Mouse (Mus musculus) intestine, postnatal 0 days (tissue): ENCODE data around the gene Fam196b. TPM values are rescaled to one million over a fixed set of nuclear protein-coding genes. Genes with fewer than 3 reads are reported as not detected.

ENCODE experiments used
- ATAC-seq: fragments of 200-750 bp; cut with Nextera tagmentation; 2 replicates; pipeline ENCODE4 v1.8.0; 2017; ENCODE audit warnings: mild to moderate bottlenecking, moderate TSS enrichment, moderate library complexity
- H3K27ac ChIP-seq: fragments of 300-500 bp; sonication (generic); 2 replicates; pipeline ENCODE4 v1.5.1; 2014; ENCODE audit warnings: mild to moderate bottlenecking, low read depth, low read length, moderate library complexity
- H3K27me3 ChIP-seq: fragments of 300-500 bp; sonication (generic); replicated peaks from 2 replicates; pipeline ENCODE4 v1.6.1; 2014; ENCODE audit warnings: low read length, mixed read lengths; ENCODE audit not compliant: control insufficient read depth, insufficient read depth
- H3K36me3 ChIP-seq: fragments of 300-500 bp; sonication (generic); 2 replicates; pipeline ENCODE4 v1.6.1; 2014; ENCODE audit warnings: mild to moderate bottlenecking, moderate library complexity; ENCODE audit not compliant: control insufficient read depth, insufficient read depth
- H3K4me1 ChIP-seq: fragments of 300-500 bp; sonication (generic); replicated peaks from 2 replicates; pipeline ENCODE4 v1.6.1; 2014; ENCODE audit warnings: antibody characterized with exemption, low read length, mixed read lengths; ENCODE audit not compliant: control insufficient read depth, insufficient read depth
- H3K4me2 ChIP-seq: fragments of 300-500 bp; sonication (generic); replicated peaks from 2 replicates; pipeline ENCODE4 v1.6.1; 2014; ENCODE audit warnings: low read depth, mild to moderate bottlenecking, moderate library complexity
- H3K4me3 ChIP-seq: fragments of 300-500 bp; sonication (generic); 2 replicates; pipeline ENCODE4 v1.5.1; 2014; ENCODE audit warnings: low read depth, low read length
- H3K9ac ChIP-seq: fragments of 300-500 bp; sonication (generic); 2 replicates; pipeline ENCODE4 v1.6.1; 2014; ENCODE audit warnings: mild to moderate bottlenecking, low read depth, low read length
- H3K9me3 ChIP-seq: fragments of 300-500 bp; sonication (generic); 2 replicates; pipeline ENCODE4 v1.6.1; 2016; ENCODE audit warnings: mixed run types; ENCODE audit not compliant: control insufficient read depth
- CTCF ChIP-seq: sonication (generic); IDR thresholded peaks from 2 replicates; pipeline ENCODE4 v1.5.1; 2016; ENCODE audit warnings: low read depth, mild to moderate bottlenecking, control low read depth, antibody characterized with exemption, moderate library complexity
- WGBS: fragments of 180-500 bp; shearing (Covaris S2); extraction: QIAGEN DNeasy Blood & Tissue Kit; methylation state at CpG from one replicate; pipeline ENCODE4 v1.1.7; 2014; 5-methylcytosine and 5-hydroxymethylcytosine counted together
- polyA plus RNA-seq: library from polyadenylated mRNA; unstranded; fragments of >200 nt; fragmentation: Nextera tagmentation; extraction: Ambion mirVana; gene quantifications from 2 replicates; pipeline ENCODE4 v1.2.1, GENCODE M21; 2015

Fam196b gene
- polyA plus RNA-seq, 1 experiment from 2014 or later, result 0.07 TPM

GRCm38 (mm10) chr11:34392105-34392504 is 77.5 kb downstream of the Fam196b start:
- 32% methylated on average over 4 of the region's 4 CpGs for WGBS

GRCm38 (mm10) chr11:34395802-34396201 is 81.2 kb downstream of the Fam196b start:
- TF ChIP-seq CTCF, result no peak
- H3K36me3 ChIP-seq, result no peaks in the 10 kb centered on the region
- no peak overlapping the region for H3K4me2 ChIP-seq
- H3K27ac ChIP-seq, result no peak overlapping the region
- 80% methylated on average over 3 of the region's 3 CpGs for WGBS
- H3K9me3 ChIP-seq, result no peaks in the 10 kb centered on the region
- H3K4me1 ChIP-seq, result no peaks in the 10 kb centered on the region
- H3K27me3 ChIP-seq, result no peaks in the 10 kb centered on the region
- ATAC-seq, result no peak
- H3K4me3 ChIP-seq, result no peak overlapping the region
- no peak overlapping the region for H3K9ac ChIP-seq

More at GRCm38 (mm10) chr11:34392105-34392504, 77.5 kb downstream of the Fam196b start:
- H3K27me3 ChIP-seq, result no peaks in the 10 kb centered on the region
- H3K4me2 ChIP-seq, result no peak overlapping the region
- no peak for TF ChIP-seq CTCF
- no peaks in the 10 kb centered on the region for H3K36me3 ChIP-seq
- H3K9ac ChIP-seq, result no peak overlapping the region
- H3K4me3 ChIP-seq, result no peak overlapping the region
- H3K27ac ChIP-seq, result no peak overlapping the region
- no peaks in the 10 kb centered on the region for H3K9me3 ChIP-seq
- ATAC-seq, result no peak
- H3K4me1 ChIP-seq, result no peaks in the 10 kb centered on the region

DNA sequence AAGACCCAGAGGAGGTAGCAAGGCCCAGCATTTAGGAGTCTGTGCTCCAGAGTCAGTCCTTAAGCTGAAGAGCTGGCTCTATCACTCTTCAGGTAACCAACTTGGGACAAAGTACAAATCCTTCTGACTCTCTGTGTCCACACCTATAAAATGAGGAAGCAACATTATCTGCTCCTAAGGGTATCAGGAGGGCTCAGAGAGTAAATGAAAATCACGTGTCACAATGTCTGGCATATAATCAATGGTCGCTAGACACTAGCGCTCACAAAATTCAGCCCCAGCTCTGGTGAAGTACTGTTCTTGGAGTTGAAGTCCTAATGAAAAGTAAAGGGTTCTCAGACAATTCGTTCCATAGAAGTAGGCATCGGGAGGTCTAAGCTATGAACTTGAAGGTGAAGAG is 83.0 kb downstream of the Fam196b start:
- no peak for TF ChIP-seq CTCF
- no peaks in the 10 kb centered on the region for H3K27me3 ChIP-seq
- no peak for ATAC-seq
- H3K4me1 ChIP-seq, result no peaks in the 10 kb centered on the region
- no peak overlapping the region for H3K9ac ChIP-seq
- no peak overlapping the region for H3K27ac ChIP-seq
- no peaks in the 10 kb centered on the region for H3K36me3 ChIP-seq
- H3K4me2 ChIP-seq, result no peak overlapping the region
- no peak overlapping the region for H3K4me3 ChIP-seq
- no peaks in the 10 kb centered on the region for H3K9me3 ChIP-seq
- WGBS, result 81% methylated on average over 5 of the region's 5 CpGs

DNA sequence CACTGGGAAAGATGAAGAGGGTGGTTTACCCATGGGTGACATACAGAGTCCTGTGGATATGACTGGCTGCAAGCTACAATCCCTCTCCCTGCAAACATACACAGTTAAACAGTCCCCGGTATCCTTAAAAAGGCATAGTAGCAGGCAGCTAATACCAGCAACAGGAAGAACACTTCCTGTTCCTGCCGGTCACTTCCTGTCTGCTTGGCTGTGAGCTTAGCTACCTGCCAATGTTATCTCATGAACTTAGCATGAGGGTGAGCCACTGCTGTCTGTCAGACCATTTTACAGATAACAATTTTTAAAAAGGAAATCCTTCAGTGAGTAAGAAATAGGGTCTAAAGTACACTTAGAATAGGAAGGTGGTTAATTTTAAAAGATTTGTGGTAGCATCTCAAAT is 83.9 kb downstream of the Fam196b start:
- Histone ChIP-seq H3K4me3 (no peak overlapping the region), H3K36me3 (no peaks in the 10 kb centered on the region), H3K9me3 (no peaks in the 10 kb centered on the region), H3K4me1 (no peaks in the 10 kb centered on the region), H3K27ac (no peak overlapping the region), H3K4me2 (no peak overlapping the region), H3K9ac (no peak overlapping the region), H3K27me3 (no peaks in the 10 kb centered on the region)
- no peak for TF ChIP-seq CTCF
- WGBS, result 76% methylated on average over 2 of the region's 2 CpGs
- no peak for ATAC-seq

GRCm38 (mm10) chr11:34401343-34401742 is 86.7 kb downstream of the Fam196b start:
- WGBS, result 88% methylated on average over 8 of the region's 8 CpGs
- no peaks in the 10 kb centered on the region for H3K9me3 ChIP-seq
- no peak overlapping the region for H3K4me2 ChIP-seq
- no peaks in the 10 kb centered on the region for H3K4me1 ChIP-seq
- no peaks in the 10 kb centered on the region for H3K36me3 ChIP-seq
- H3K4me3 ChIP-seq, result no peak overlapping the region
- no peak overlapping the region for H3K27ac ChIP-seq
- no peak for TF ChIP-seq CTCF
- ATAC-seq, result no peak
- H3K9ac ChIP-seq, result no peak overlapping the region
- no peaks in the 10 kb centered on the region for H3K27me3 ChIP-seq

- Histone ChIP-seq H3K9me3 (no peaks in the 10 kb centered on the region), H3K9ac (no peak overlapping the region), H3K4me2 (no peak overlapping the region), H3K4me3 (no peak overlapping the region), H3K4me1 (no peaks in the 10 kb centered on the region), H3K27ac (no peak overlapping the region), H3K27me3 (no peaks in the 10 kb centered on the region), H3K36me3 (no peaks in the 10 kb centered on the region)
- 82% methylated on average over 1 of the region's 1 CpGs for WGBS
- no peak for TF ChIP-seq CTCF
- no peak for ATAC-seq
Observed at GRCm38 (mm10) chr11:34405311-34405710, 90.7 kb downstream of the Fam196b start.

- no peak overlapping the region for H3K4me3 ChIP-seq
- H3K9me3 ChIP-seq, result no peaks in the 10 kb centered on the region
- no peaks in the 10 kb centered on the region for H3K27me3 ChIP-seq
- H3K27ac ChIP-seq, result no peak overlapping the region
- WGBS, result 61% methylated on average over 8 of the region's 8 CpGs
- no peak overlapping the region for H3K4me2 ChIP-seq
- ATAC-seq, result no peak
- no peaks in the 10 kb centered on the region for H3K36me3 ChIP-seq
- H3K9ac ChIP-seq, result no peak overlapping the region
- H3K4me1 ChIP-seq, result no peaks in the 10 kb centered on the region
- TF ChIP-seq CTCF, result no peak
Observed at GRCm38 (mm10) chr11:34406309-34406708, 91.7 kb downstream of the Fam196b start.
